Mouse (Mus musculus) midbrain, postnatal 0 days (tissue): Measurements from ENCODE around the gene Lamc3. TPM values are rescaled to one million over a fixed set of nuclear protein-coding genes. Genes with fewer than 3 reads are reported as not detected.
A peak's percentile ranks its signal among the peaks of the same experiment; 100 is the strongest.

Experiments used
- ATAC-seq: fragments of 200-750 bp; cut with Nextera tagmentation; 2 replicates; pipeline ENCODE4 v1.8.0; 2017; ENCODE audit warnings: moderate number of reproducible peaks, mild to moderate bottlenecking, moderate TSS enrichment, moderate library complexity; ENCODE audit not compliant: low FRiP score
- DNase-seq: peaks from one replicate; pipeline ENCODE4 v3.0.0-alpha.2; 2015; ENCODE audit warnings: low spot score
- H3K27ac ChIP-seq: fragments of 300-500 bp; sonication (generic); 2 replicates; pipeline ENCODE4 v1.5.1; 2014; ENCODE audit warnings: low read depth, mild to moderate bottlenecking, low read length, mixed read lengths
- H3K27me3 ChIP-seq: fragments of 300-500 bp; sonication (generic); 2 replicates; pipeline ENCODE4 v1.6.1; 2014; ENCODE audit warnings: low read length, control low read depth, mixed read lengths; ENCODE audit not compliant: insufficient read depth
- H3K36me3 ChIP-seq: fragments of 300-500 bp; sonication (generic); 2 replicates; pipeline ENCODE4 v1.6.1; 2014; ENCODE audit warnings: low read length, control low read depth, mixed read lengths; ENCODE audit not compliant: insufficient read depth
- H3K4me1 ChIP-seq: fragments of 300-500 bp; sonication (generic); 2 replicates; pipeline ENCODE4 v1.6.1; 2014; ENCODE audit warnings: mild to moderate bottlenecking, control low read depth, antibody characterized with exemption, low read length, mixed read lengths; ENCODE audit not compliant: insufficient read depth
- H3K4me2 ChIP-seq: fragments of 300-500 bp; sonication (generic); 2 replicates; pipeline ENCODE4 v1.6.1; 2014; ENCODE audit warnings: low read depth, mild to moderate bottlenecking, low read length, mixed read lengths; ENCODE audit not compliant: poor library complexity, severe bottlenecking
- H3K4me3 ChIP-seq: fragments of 300-500 bp; sonication (generic); 2 replicates; pipeline ENCODE4 v1.5.1; 2014; ENCODE audit warnings: low read depth, mild to moderate bottlenecking, low read length, moderate library complexity
- H3K9ac ChIP-seq: fragments of 300-500 bp; sonication (generic); replicated peaks from 2 replicates; pipeline ENCODE4 v1.6.1; 2014; ENCODE audit warnings: mild to moderate bottlenecking, low read length, moderate library complexity, mixed read lengths; ENCODE audit not compliant: poor library complexity, severe bottlenecking
- H3K9me3 ChIP-seq: fragments of 300-500 bp; sonication (generic); 2 replicates; pipeline ENCODE4 v1.6.1; 2016; ENCODE audit warnings: low read length, control low read depth
- CTCF ChIP-seq: IDR thresholded peaks from 2 replicates; pipeline ENCODE4 v1.5.1; 2016; ENCODE audit warnings: antibody characterized with exemption, mild to moderate bottlenecking
- WGBS: fragments of 180-500 bp; shearing (Covaris S2); extraction: QIAGEN DNeasy Blood & Tissue Kit; methylation state at CpG from one replicate; pipeline ENCODE4 v1.1.7; 2014; 5-methylcytosine and 5-hydroxymethylcytosine counted together
- polyA plus RNA-seq: library from polyadenylated mRNA; unstranded; fragments of >200 nt; fragmentation: Nextera tagmentation; extraction: Ambion mirVana; gene quantifications from 2 replicates; pipeline ENCODE4 v1.2.1, GENCODE M21; 2015
- total RNA-seq: library from RNA; depleted of rRNA; stranded (reverse); fragments of >200 nt; gene quantifications from 2 replicates; pipeline ENCODE4 v1.2.3, GENCODE M21; 2014

Lamc3 gene
- total and polyA plus RNA-seq, 2 experiments from 2014 or later: 2.3 to 11.3 TPM

DNA sequence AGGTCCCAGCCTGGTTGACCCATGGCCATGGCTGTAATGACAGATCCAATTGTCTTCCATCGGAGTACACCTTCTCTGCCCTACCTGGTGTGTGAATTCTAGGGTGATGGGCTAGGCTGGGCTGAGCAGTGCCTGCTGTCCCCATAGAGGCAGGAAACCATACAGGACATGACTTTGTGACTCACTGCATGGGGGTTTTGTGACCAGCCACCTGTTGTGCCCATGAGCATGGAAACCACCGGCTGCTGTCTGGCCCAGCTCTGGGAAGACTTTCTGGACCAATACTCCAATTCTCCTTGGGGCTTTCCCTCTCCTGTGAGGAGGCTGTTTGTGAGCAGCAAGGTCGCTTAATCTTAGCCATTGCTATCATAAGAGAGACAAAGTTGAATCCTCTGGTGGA is 65.6 kb downstream of the Lamc3 start:
- Histone ChIP-seq H3K4me3 (no peak overlapping the region), H3K36me3 (no peaks in the 10 kb centered on the region), H3K27me3 (no peaks in the 10 kb centered on the region), H3K27ac (no peak overlapping the region), H3K4me2 (no peak overlapping the region), H3K9me3 (no peaks in the 10 kb centered on the region), H3K9ac (no peak overlapping the region), H3K4me1 (peaks cover 8% of the 10 kb centered on the region; the same call in 1 of the 2 replicates)
- DNase-seq (no peak), ATAC-seq (no peak)
- no peak for TF ChIP-seq CTCF
- WGBS: 78% methylated on average over 3 of the region's 3 CpGs

DNA sequence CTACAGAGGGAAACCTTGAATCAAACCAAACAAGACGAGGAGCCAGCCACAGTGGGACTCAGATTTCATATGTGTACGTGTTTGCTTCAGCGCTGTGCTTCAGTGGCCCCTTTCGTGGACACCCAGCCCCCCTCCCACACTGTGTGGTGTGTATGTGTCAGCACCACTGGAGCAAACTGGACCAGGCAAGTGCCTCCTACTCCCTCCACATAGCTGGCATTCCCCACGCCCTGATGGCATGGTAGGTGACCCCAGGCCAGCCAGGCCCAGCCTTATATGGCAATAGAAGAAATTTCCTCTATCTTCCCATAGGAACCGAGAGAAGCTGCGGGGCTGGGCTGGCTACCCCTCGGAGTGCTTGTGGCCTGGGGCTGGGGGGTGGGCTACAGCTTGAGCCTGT is 66.6 kb downstream of the Lamc3 start:
- ATAC-seq (no peak), DNase-seq (no peak)
- no peak overlapping the region for H3K4me2 ChIP-seq
- H3K27ac ChIP-seq: no peak overlapping the region
- H3K4me1 ChIP-seq: peaks cover 8% of the 10 kb centered on the region; the same call in 1 of the 2 replicates
- WGBS: 90% methylated on average over 8 of the region's 8 CpGs
- H3K9me3 ChIP-seq: no peaks in the 10 kb centered on the region
- no peak overlapping the region for H3K4me3 ChIP-seq
- no peak overlapping the region for H3K9ac ChIP-seq
- no peaks in the 10 kb centered on the region for H3K27me3 ChIP-seq
- no peaks in the 10 kb centered on the region for H3K36me3 ChIP-seq
- no peak for TF ChIP-seq CTCF

DNA sequence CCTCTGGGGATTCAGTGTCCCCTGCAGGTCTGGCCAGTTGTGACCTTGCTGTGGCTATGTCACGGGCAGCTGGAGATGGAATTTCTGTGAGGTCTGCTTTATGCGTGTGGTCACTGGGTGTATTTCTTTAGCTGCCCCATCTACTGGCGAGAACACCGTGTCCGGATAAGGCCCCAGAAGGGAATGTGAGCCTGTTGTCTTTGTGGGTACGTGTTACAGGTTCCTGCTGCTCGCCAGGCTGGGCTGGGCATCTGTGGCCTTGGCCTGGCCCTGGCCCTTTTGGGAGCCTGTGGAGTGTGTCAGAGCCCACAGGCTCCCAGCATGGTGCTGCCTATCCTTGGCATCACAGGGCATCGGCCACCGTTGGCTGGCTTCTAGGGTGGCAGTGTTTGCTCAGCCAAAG is 67.7 kb downstream of the Lamc3 start:
- no peaks in the 10 kb centered on the region for H3K9me3 ChIP-seq
- no peak overlapping the region for H3K27ac ChIP-seq
- ATAC-seq (no peak), DNase-seq (no peak)
- H3K4me3 ChIP-seq: no peak overlapping the region
- 0 out of 2 replicates have a peak, but pooled peaks have one; percentile 5 for TF ChIP-seq CTCF
- H3K4me2 ChIP-seq: no peak overlapping the region
- H3K9ac ChIP-seq: no peak overlapping the region
- WGBS: 85% methylated on average over 9 of the region's 9 CpGs
- no peaks in the 10 kb centered on the region for H3K36me3 ChIP-seq
- H3K4me1 ChIP-seq: peaks cover 8% of the 10 kb centered on the region; the same call in 1 of the 2 replicates
- no peaks in the 10 kb centered on the region for H3K27me3 ChIP-seq

DNA sequence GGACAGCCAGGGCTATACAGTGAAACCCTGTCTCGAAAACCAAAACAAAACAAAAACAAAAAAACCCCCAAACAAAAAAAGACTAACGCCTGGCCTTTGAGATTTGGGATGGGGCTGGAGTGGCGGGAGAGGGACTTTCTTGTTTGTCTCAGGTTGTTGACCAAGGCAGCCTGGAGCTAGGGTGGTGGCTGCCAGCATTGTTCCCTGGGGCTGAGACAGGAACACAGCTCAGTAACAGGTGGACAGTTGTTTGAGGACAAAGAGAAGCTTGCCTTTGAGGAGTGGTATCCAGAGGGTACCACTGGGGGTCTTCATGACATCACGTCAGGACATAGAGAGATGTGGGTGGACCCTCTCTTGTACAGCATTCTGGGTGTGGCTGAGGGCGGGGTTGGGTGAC is 68.6 kb downstream of the Lamc3 start:
- ATAC-seq: no peak
- Histone ChIP-seq H3K27me3 (no peaks in the 10 kb centered on the region), H3K9me3 (no peaks in the 10 kb centered on the region), H3K4me1 (peaks cover 8% of the 10 kb centered on the region; the same call in 1 of the 2 replicates), H3K27ac (no peak overlapping the region), H3K4me2 (no peak overlapping the region), H3K36me3 (no peaks in the 10 kb centered on the region), H3K4me3 (no peak overlapping the region), H3K9ac (no peak overlapping the region)
- DNase-seq: no peak
- WGBS: 89% methylated on average over 5 of the region's 5 CpGs
- TF ChIP-seq CTCF: no peak

DNA sequence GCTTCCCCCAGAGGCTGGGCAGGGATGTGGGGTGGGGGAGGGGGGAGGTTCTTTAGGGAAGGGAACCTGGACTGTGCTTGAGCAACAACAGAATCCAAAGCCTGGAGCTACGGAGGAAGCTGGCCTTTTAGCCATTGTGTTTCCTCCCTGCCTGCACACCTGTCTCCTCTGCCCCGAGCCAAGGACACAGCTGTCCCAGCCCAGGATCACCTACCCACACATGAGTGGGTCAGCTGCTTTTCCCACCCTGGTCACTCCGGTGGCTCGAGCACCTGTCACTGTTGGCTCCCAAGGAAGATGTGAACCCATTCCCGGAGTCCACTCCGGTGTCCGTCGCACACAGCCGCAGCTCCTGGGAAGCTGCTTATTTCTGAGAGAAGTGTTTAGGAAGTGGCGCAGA is 70.1 kb downstream of the Lamc3 start:
- Histone ChIP-seq H3K27me3 (no peaks in the 10 kb centered on the region), H3K4me1 (peaks cover 3% of the 10 kb centered on the region; the same call in 1 of the 2 replicates), H3K27ac (no peak overlapping the region), H3K9ac (no peak overlapping the region), H3K4me2 (no peak overlapping the region), H3K4me3 (no peak overlapping the region), H3K9me3 (no peaks in the 10 kb centered on the region), H3K36me3 (no peaks in the 10 kb centered on the region)
- no peak for TF ChIP-seq CTCF
- DNase-seq (no peak), ATAC-seq (no peak)
- WGBS: 87% methylated on average over 10 of the region's 10 CpGs

DNA sequence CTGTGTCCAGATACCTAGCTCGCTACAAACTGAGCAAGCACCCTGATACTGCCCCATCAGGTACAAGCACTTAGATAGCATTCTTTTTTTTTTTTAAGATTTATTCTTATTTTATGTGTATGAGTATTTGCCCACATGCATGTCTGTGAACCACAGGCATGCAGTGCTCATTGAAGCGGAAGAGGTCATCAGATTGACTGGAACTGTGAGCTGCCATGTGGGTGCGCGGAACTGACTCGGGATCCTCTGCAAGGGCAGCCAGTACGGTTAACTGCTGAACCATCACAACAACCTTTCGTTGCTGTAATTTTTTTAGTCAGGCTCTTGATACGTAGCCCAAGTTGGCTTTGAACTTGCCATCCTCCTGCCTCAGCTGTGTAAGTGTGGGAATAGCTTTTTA is 73.9 kb downstream of the Lamc3 start:
- Histone ChIP-seq H3K4me2 (no peak overlapping the region), H3K9me3 (no peaks in the 10 kb centered on the region), H3K9ac (no peak overlapping the region), H3K4me1 (0 out of 2 replicates have a peak, but pooled peaks cover 4% of the 10 kb centered on the region), H3K27ac (0 out of 2 replicates have a peak overlapping the region, but pooled peaks have one; percentile 72), H3K36me3 (no peaks in the 10 kb centered on the region), H3K27me3 (no peaks in the 10 kb centered on the region), H3K4me3 (no peak overlapping the region)
- DNase-seq (no peak), ATAC-seq (no peak)
- no peak for TF ChIP-seq CTCF
- WGBS: 95% methylated on average over 8 of the region's 8 CpGs
